Mouse (Mus musculus): ENCODE results near the gene 5730596B20Rik. TPM values are rescaled to one million over a fixed set of nuclear protein-coding genes. Genes with fewer than 3 reads are reported as not detected.
A peak's percentile ranks its signal among the peaks of the same experiment; 100 is the strongest.

Gene 5730596B20Rik
- polyA plus RNA-seq, 1 experiment from 2014 or later = 0.61 TPM

- H3K9me3 ChIP-seq (ENCODE audit: control insufficient read depth) = no peaks in the 10 kb centered on the region
- TF ChIP-seq CTCF (IDR thresholded peaks at IDR 0.05; ENCODE audit: low read depth) = no peak
- peak overlapping the region; percentile 60 for H3K4me2 ChIP-seq (replicated peaks; ENCODE audit: low read depth)
- peak overlapping the region; percentile 29 for H3K4me3 ChIP-seq (ENCODE audit: low read depth, low read length)
- peaks cover 18% of the 10 kb centered on the region; the same call in 1 of the 2 replicates for H3K27me3 ChIP-seq (replicated peaks; ENCODE audit: control insufficient read depth, insufficient read depth, low read length)
- no peaks in the 10 kb centered on the region for H3K4me1 ChIP-seq (replicated peaks; ENCODE audit: control insufficient read depth, insufficient read depth, low read length)
- no peaks in the 10 kb centered on the region for H3K36me3 ChIP-seq (ENCODE audit: control insufficient read depth, insufficient read depth)
- H3K9ac ChIP-seq (ENCODE audit: low read depth, low read length) = peak overlapping the region; percentile 35; the same call in 1 of the 2 replicates
- ATAC-seq = peak; percentile 55
- WGBS = 16% methylated on average over 30 of the region's 30 CpGs
- peak overlapping the region; percentile 61 for H3K27ac ChIP-seq (ENCODE audit: low read depth, low read length)
Measured at GRCm38 (mm10) chr6:52200073-52200750, 22.9 kb downstream of the 5730596B20Rik start.

- H3K9ac ChIP-seq (ENCODE audit: low read depth, low read length) = peak overlapping the region; percentile 35; the same call in 1 of the 2 replicates
- peak; percentile 45 for ATAC-seq
- H3K27me3 ChIP-seq (replicated peaks; ENCODE audit: control insufficient read depth, insufficient read depth, low read length) = peaks cover 24% of the 10 kb centered on the region; the same call in 1 of the 2 replicates
- H3K4me3 ChIP-seq (ENCODE audit: low read depth, low read length) = peak overlapping the region; percentile 29
- H3K27ac ChIP-seq (ENCODE audit: low read depth, low read length) = peak overlapping the region; percentile 61
- no peak for TF ChIP-seq CTCF (IDR thresholded peaks at IDR 0.05; ENCODE audit: low read depth)
- H3K36me3 ChIP-seq (ENCODE audit: control insufficient read depth, insufficient read depth) = no peaks in the 10 kb centered on the region
- WGBS = 17% methylated on average over 10 of the region's 10 CpGs
- H3K4me2 ChIP-seq (replicated peaks; ENCODE audit: low read depth) = peak overlapping the region; percentile 60
- H3K4me1 ChIP-seq (replicated peaks; ENCODE audit: control insufficient read depth, insufficient read depth, low read length) = no peaks in the 10 kb centered on the region
- H3K9me3 ChIP-seq (ENCODE audit: control insufficient read depth) = no peaks in the 10 kb centered on the region
Measured at GRCm38 (mm10) chr6:52200751-52201250, 23.5 kb downstream of the 5730596B20Rik start.

- Histone ChIP-seq H3K4me3 (ENCODE audit: low read depth, low read length) (peak overlapping the region; percentile 16; the same call in 1 of the 2 replicates), H3K36me3 (ENCODE audit: control insufficient read depth, insufficient read depth) (no peaks in the 10 kb centered on the region), H3K27me3 (replicated peaks; ENCODE audit: control insufficient read depth, insufficient read depth, low read length) (peaks cover 29% of the 10 kb centered on the region; the same call in 1 of the 2 replicates), H3K27ac (ENCODE audit: low read depth, low read length) (peak overlapping the region; percentile 3; the same call in 1 of the 2 replicates), H3K9me3 (ENCODE audit: control insufficient read depth) (no peaks in the 10 kb centered on the region), H3K4me1 (replicated peaks; ENCODE audit: control insufficient read depth, insufficient read depth, low read length) (no peaks in the 10 kb centered on the region), H3K4me2 (replicated peaks; ENCODE audit: low read depth) (peak overlapping the region; percentile 60), H3K9ac (ENCODE audit: low read depth, low read length) (no peak overlapping the region)
- 43% methylated on average over 1 of the region's 1 CpGs for WGBS
- no peak for ATAC-seq
- TF ChIP-seq CTCF (IDR thresholded peaks at IDR 0.05; ENCODE audit: low read depth) = no peak
Measured at GRCm38 (mm10) chr6:52201269-52201668, 24.0 kb downstream of the 5730596B20Rik start.

- H3K27ac ChIP-seq (ENCODE audit: low read depth, low read length) = peak overlapping the region; percentile 57; the same call in 1 of the 2 replicates
- no peaks in the 10 kb centered on the region for H3K4me1 ChIP-seq (replicated peaks; ENCODE audit: control insufficient read depth, insufficient read depth, low read length)
- TF ChIP-seq CTCF (IDR thresholded peaks at IDR 0.05; ENCODE audit: low read depth) = no peak
- H3K27me3 ChIP-seq (replicated peaks; ENCODE audit: control insufficient read depth, insufficient read depth, low read length) = peaks cover 41% of the 10 kb centered on the region
- H3K4me3 ChIP-seq (ENCODE audit: low read depth, low read length) = peak overlapping the region; percentile 71
- no peak for ATAC-seq
- no peaks in the 10 kb centered on the region for H3K9me3 ChIP-seq (ENCODE audit: control insufficient read depth)
- H3K9ac ChIP-seq (ENCODE audit: low read depth, low read length) = peak overlapping the region; percentile 77
- WGBS = 44% methylated on average over 22 of the region's 22 CpGs
- no peaks in the 10 kb centered on the region for H3K36me3 ChIP-seq (ENCODE audit: control insufficient read depth, insufficient read depth)
- peak overlapping the region; percentile 96 for H3K4me2 ChIP-seq (replicated peaks; ENCODE audit: low read depth)
Measured at GRCm38 (mm10) chr6:52202362-52203120, 25.2 kb downstream of the 5730596B20Rik start.

GRCm38 (mm10) chr6:52203121-52203370 is 25.7 kb downstream of the 5730596B20Rik start:
- ATAC-seq = no peak
- Histone ChIP-seq H3K27me3 (replicated peaks; ENCODE audit: control insufficient read depth, insufficient read depth, low read length) (peaks cover 41% of the 10 kb centered on the region), H3K9me3 (ENCODE audit: control insufficient read depth) (no peaks in the 10 kb centered on the region), H3K4me2 (replicated peaks; ENCODE audit: low read depth) (peak overlapping the region; percentile 96), H3K4me1 (replicated peaks; ENCODE audit: control insufficient read depth, insufficient read depth, low read length) (no peaks in the 10 kb centered on the region), H3K27ac (ENCODE audit: low read depth, low read length) (peak overlapping the region; percentile 57), H3K4me3 (ENCODE audit: low read depth, low read length) (peak overlapping the region; percentile 71), H3K36me3 (ENCODE audit: control insufficient read depth, insufficient read depth) (no peaks in the 10 kb centered on the region), H3K9ac (ENCODE audit: low read depth, low read length) (peak overlapping the region; percentile 77)
- 13% methylated on average over 10 of the region's 10 CpGs for WGBS
- TF ChIP-seq CTCF (IDR thresholded peaks at IDR 0.05; ENCODE audit: low read depth) = no peak

- peak overlapping the region; percentile 96 for H3K4me2 ChIP-seq (replicated peaks; ENCODE audit: low read depth)
- no peak for ATAC-seq
- H3K4me1 ChIP-seq (replicated peaks; ENCODE audit: control insufficient read depth, insufficient read depth, low read length) = no peaks in the 10 kb centered on the region
- no peaks in the 10 kb centered on the region for H3K36me3 ChIP-seq (ENCODE audit: control insufficient read depth, insufficient read depth)
- H3K27me3 ChIP-seq (replicated peaks; ENCODE audit: control insufficient read depth, insufficient read depth, low read length) = peaks cover 46% of the 10 kb centered on the region
- peak overlapping the region; percentile 57 for H3K27ac ChIP-seq (ENCODE audit: low read depth, low read length)
- peak overlapping the region; percentile 71 for H3K4me3 ChIP-seq (ENCODE audit: low read depth, low read length)
- 3% methylated on average over 43 of the region's 46 CpGs for WGBS
- H3K9ac ChIP-seq (ENCODE audit: low read depth, low read length) = peak overlapping the region; percentile 77
- H3K9me3 ChIP-seq (ENCODE audit: control insufficient read depth) = no peaks in the 10 kb centered on the region
- no peak for TF ChIP-seq CTCF (IDR thresholded peaks at IDR 0.05; ENCODE audit: low read depth)
Measured at GRCm38 (mm10) chr6:52203371-52204049, 26.2 kb downstream of the 5730596B20Rik start.

Data from intestine, postnatal 0 days (tissue).